Mouse (Mus musculus) heart, adult 2 months (tissue): ENCODE measurements at regions not wholly inside any gene's neighbourhood (a gene's known extent, or its start where the extent isn't known, plus 50 kb on each side); places are given as distances from the start of the nearest gene placed in this dataset.

ENCODE experiments used
- DNase-seq, 2 experiments: peaks; one replicate each; pipeline ENCODE4 v3.0.0; 2021
- H3K27ac ChIP-seq: fragments of 200-600 bp; 2 replicates; pipeline ENCODE4 v1.8.1; 2022
- H3K27me3 ChIP-seq: fragments of 200-500 bp; 2 replicates; pipeline ENCODE4 v1.6.1; 2012; ENCODE audit warnings: mild to moderate bottlenecking, low read length, inconsistent platforms, mixed read lengths; ENCODE audit not compliant: control insufficient read depth, insufficient read depth
- H3K36me3 ChIP-seq: fragments of 200-500 bp; 2 replicates; pipeline ENCODE4 v1.6.1; 2012; ENCODE audit warnings: low read length, inconsistent platforms; ENCODE audit not compliant: control insufficient read depth, insufficient read depth
- H3K4me1 ChIP-seq: fragments of 200-500 bp; 2 replicates; pipeline ENCODE4 v1.6.1; 2011; ENCODE audit warnings: low read length; ENCODE audit not compliant: control insufficient read depth, insufficient read depth
- H3K4me3 ChIP-seq: fragments of 200-600 bp; 2 replicates; pipeline ENCODE4 v1.8.1; 2022
- H3K79me2 ChIP-seq: fragments of 200-500 bp; replicated peaks from 2 replicates; pipeline ENCODE4 v1.6.1; 2012; ENCODE audit warnings: mild to moderate bottlenecking, inconsistent platforms, low read length, moderate library complexity, mixed read lengths; ENCODE audit not compliant: control insufficient read depth, insufficient read depth
- H3K9ac ChIP-seq: fragments of 200-500 bp; 2 replicates; pipeline ENCODE4 v1.6.1; 2012; ENCODE audit warnings: low read depth, mild to moderate bottlenecking, control low read depth, inconsistent platforms, low read length, mixed read lengths
- CTCF ChIP-seq: fragments of 200-600 bp; IDR thresholded peaks from 2 replicates; pipeline ENCODE4 v1.8.1; 2022; ENCODE audit warnings: antibody characterized with exemption, mild to moderate bottlenecking, moderate library complexity
- EP300 ChIP-seq: fragments of 200-500 bp; IDR thresholded peaks from 2 replicates; pipeline ENCODE4 v1.6.1; 2011; ENCODE audit warnings: low read depth, low read length, control low read depth; ENCODE audit not compliant: insufficient read depth
- POLR2A ChIP-seq: fragments of 200-500 bp; IDR thresholded peaks from 2 replicates; pipeline ENCODE4 v1.6.1; 2011; ENCODE audit warnings: mild to moderate bottlenecking, low read depth, low read length, control low read depth; ENCODE audit not compliant: insufficient read depth
- WGBS: fragments of 180-500 bp; shearing (Covaris S2); methylation state at CpG from one replicate; pipeline ENCODE4 v1.1.7; 2018; 5-methylcytosine and 5-hydroxymethylcytosine counted together
- intact Hi-C: fragments of 180-260 bp; cut with DNase I; formaldehyde crosslinking; loops from one replicate; pipeline ENCODE4 v1.15.1; 2025

DNA sequence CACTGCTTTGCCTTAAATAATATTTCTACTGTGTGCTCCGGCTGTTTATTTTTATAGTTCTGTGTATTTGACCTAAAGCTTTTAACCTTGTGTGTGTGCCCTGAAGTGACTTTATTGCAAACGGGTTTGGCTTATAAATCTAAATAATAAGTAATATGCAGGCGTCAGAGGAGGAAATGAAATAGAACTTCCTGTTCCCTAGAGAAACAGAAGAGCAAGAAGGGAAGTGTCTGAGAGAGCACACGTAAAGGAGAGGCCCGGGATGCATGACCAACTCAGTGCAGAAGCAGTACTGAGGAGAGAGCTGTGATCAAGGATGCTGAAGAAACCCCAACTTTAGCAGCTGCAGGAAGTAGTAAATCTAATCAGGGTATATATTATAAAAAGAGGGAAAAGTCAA is 176.4 kb downstream of the Trib2 start:
- intact Hi-C loops: no loop called here
- H3K4me3 ChIP-seq: no peak overlapping the region
- DNase-seq: no peak
- peaks cover 2% of the 10 kb centered on the region for H3K4me1 ChIP-seq
- no peaks in the 10 kb centered on the region for H3K79me2 ChIP-seq
- H3K36me3 ChIP-seq: no peaks in the 10 kb centered on the region
- TF ChIP-seq POLR2A (no peak), CTCF (no peak), EP300 (no peak)
- WGBS: 58% methylated on average over 5 of the region's 5 CpGs
- H3K9ac ChIP-seq: no peak overlapping the region
- no peaks in the 10 kb centered on the region for H3K27me3 ChIP-seq
- H3K27ac ChIP-seq: no peak overlapping the region; the same call in 1 of the 2 replicates

DNA sequence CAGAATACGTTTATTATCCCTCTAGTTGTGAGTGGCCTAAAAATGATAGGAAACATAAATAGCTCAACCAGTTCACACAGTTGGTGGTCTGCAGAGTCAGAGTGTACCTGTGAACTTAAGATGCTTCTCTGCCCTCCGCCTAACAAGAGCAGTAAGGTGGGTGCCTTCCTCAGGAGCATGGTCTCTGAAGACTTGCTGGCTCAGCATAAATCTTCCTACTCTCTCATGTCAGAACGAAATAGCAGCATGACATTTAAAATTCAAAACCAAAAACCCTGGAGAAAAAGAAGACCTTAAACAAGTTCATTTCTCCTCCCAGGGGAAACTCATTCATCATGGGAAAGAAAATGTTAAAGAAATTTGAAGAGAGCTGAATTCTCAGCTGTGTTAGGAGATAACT is 186.8 kb downstream of the Trib2 start:
- 89% methylated on average over 3 of the region's 3 CpGs for WGBS
- H3K27me3 ChIP-seq: no peaks in the 10 kb centered on the region
- DNase-seq: no peak
- H3K27ac ChIP-seq: no peak overlapping the region
- no peaks in the 10 kb centered on the region for H3K79me2 ChIP-seq
- H3K36me3 ChIP-seq: no peaks in the 10 kb centered on the region
- no peak overlapping the region for H3K4me3 ChIP-seq
- H3K4me1 ChIP-seq: no peaks in the 10 kb centered on the region
- intact Hi-C loops: no loop called here
- TF ChIP-seq CTCF (no peak), POLR2A (no peak), EP300 (no peak)
- no peak overlapping the region for H3K9ac ChIP-seq

DNA sequence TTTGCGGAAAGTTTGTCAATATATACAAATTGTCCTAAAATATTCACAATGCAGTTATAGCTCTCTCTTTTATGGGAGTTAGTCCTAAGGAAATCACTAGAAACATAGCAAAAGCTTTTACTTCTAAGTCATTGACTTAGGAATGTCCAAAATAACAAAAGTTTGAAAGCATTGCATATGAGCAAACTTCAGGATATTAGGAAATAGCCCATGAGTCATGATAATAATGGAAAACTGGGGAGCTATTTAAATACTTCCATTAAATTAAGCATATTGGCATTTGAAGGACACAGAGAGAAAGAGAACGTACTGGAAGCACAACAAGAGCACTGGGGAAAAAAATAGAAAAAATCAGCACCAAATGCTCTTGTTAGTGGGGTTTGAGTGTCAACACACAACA is 197.2 kb downstream of the Trib2 start:
- 95% methylated on average over 2 of the region's 2 CpGs for WGBS
- intact Hi-C loops: no loop called here
- H3K27ac ChIP-seq: no peak overlapping the region

DNA sequence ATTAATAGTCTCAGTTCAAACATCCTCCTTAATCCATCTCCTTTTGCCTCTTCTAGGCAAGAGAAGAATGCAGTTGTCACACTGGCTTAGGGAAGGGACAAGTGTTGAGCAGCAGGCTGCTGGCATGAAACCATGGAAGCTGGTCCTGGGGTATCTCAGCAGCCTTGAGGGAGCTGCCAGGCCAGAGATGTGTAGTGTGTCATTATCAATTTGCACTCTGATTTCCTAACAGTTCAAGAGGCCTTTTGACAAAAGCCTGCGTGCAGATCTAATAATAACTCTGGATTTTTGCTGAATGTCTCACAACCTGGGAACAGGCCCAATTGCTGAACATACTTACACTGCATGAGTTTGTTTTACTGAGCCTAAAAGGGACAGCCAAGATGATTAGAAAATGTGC is 199.4 kb downstream of the Trib2 start:
- TF ChIP-seq POLR2A (no peak), EP300 (peak; percentile 71; the same call in 1 of the 2 replicates), CTCF (no peak)
- 20% methylated on average over 1 of the region's 1 CpGs for WGBS

More for the DNA sequence above, 197.2 kb downstream of the Trib2 start:
- Histone ChIP-seq H3K79me2 (no peaks in the 10 kb centered on the region), H3K27me3 (no peaks in the 10 kb centered on the region), H3K9ac (no peak overlapping the region), H3K4me3 (no peak overlapping the region), H3K36me3 (peaks cover 3% of the 10 kb centered on the region; the same call in 1 of the 2 replicates), H3K4me1 (peaks cover 4% of the 10 kb centered on the region)
- TF ChIP-seq EP300 (no peak), POLR2A (no peak), CTCF (no peak)
- no peak for DNase-seq

DNA sequence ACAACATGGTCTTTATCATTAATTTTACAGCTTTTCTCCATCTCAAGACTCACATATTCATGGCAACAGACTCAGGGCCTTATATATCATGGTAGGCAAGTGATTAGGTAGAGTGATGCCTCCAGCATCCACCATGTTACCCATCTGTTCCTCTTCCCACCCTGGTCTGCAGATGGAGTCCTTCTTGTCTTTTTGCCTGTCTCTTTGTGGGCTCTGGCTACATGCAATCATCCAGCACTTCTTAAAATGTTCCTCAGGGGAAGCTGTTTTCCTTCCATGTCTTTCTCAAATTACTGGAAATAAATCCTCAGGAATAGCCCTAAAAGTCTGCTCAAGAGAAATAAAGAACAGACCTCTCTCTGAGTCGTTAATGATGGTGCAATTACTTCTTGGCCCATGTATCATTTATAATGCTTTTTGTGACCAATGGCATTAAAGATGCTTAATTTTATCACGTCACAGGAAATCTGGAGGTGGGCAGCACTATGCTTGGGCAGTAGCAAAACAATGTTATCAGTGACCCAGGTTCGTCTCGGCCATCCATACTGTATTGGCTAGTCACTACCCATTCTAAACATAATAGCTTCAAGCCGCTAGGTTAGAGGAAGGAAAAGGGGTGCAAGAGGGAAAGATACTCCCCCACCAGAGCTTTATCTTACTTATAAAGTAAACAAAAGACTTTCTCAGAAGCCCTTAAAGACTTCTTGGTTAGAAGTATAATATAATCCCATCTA is 204.7 kb downstream of the Trib2 start:
- H3K9ac ChIP-seq: no peak overlapping the region
- peaks cover 4% of the 10 kb centered on the region for H3K4me1 ChIP-seq
- H3K27me3 ChIP-seq: no peaks in the 10 kb centered on the region
- DNase-seq: no peak
- WGBS: 57% methylated on average over 5 of the region's 5 CpGs
- no peak overlapping the region for H3K4me3 ChIP-seq
- intact Hi-C loops: no loop called here
- peaks cover 3% of the 10 kb centered on the region; the same call in 1 of the 2 replicates for H3K36me3 ChIP-seq
- no peak for TF ChIP-seq POLR2A
- TF ChIP-seq EP300: no peak
- no peak for TF ChIP-seq CTCF
- no peak overlapping the region for H3K27ac ChIP-seq
- no peaks in the 10 kb centered on the region for H3K79me2 ChIP-seq

More for the DNA sequence above, 199.4 kb downstream of the Trib2 start:
- Histone ChIP-seq H3K36me3 (peaks cover 3% of the 10 kb centered on the region; the same call in 1 of the 2 replicates), H3K4me3 (no peak overlapping the region), H3K79me2 (no peaks in the 10 kb centered on the region), H3K4me1 (peaks cover 4% of the 10 kb centered on the region), H3K9ac (no peak overlapping the region), H3K27me3 (no peaks in the 10 kb centered on the region), H3K27ac (peak overlapping the region; percentile 29)
- DNase-seq: peak; percentile 50 to 80
- intact Hi-C loops: no loop called here

DNA sequence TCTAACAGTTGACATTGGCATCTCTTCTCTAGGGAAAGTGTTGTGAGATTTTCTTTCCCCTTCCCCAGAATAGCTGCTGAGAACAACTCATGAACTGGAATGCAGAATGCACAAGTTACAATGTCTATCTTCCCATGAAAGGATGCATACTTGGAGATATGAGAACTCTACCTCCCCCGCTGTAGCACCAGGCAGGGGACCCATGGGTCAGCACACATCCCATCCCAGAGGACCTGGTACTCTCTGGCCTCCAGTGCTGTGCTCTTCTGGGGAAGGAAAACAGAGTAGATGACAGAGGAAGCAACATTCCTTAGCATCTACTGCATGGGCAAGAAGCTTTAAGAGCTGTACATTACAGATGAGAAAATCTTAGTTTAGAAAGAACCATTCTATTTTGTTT is 209.6 kb downstream of the Trib2 start:
- Histone ChIP-seq H3K79me2 (no peaks in the 10 kb centered on the region), H3K27me3 (no peaks in the 10 kb centered on the region), H3K27ac (peak overlapping the region; percentile 47), H3K4me3 (no peak overlapping the region), H3K9ac (no peak overlapping the region), H3K4me1 (peaks cover 3% of the 10 kb centered on the region), H3K36me3 (peaks cover 7% of the 10 kb centered on the region)
- WGBS: 84% methylated on average over 1 of the region's 1 CpGs
- intact Hi-C loops: loop anchor here (2.0 to 10.0 kb wide), 7 partner anchors 70 to 926 kb away; no protein-coding TSS in a partner anchor
- no peak for TF ChIP-seq CTCF
- TF ChIP-seq EP300: no peak
- no peak for TF ChIP-seq POLR2A
- DNase-seq: no peak
